Mouse (Mus musculus) NIH3T3 (cell line): Measurements from ENCODE around the gene Siva1.

ENCODE experiments used
- DNase-seq: peaks from one replicate; pipeline ENCODE4 v3.0.0-alpha.2; 2012; ENCODE audit warnings: low read depth

The Siva1 gene

DNA sequence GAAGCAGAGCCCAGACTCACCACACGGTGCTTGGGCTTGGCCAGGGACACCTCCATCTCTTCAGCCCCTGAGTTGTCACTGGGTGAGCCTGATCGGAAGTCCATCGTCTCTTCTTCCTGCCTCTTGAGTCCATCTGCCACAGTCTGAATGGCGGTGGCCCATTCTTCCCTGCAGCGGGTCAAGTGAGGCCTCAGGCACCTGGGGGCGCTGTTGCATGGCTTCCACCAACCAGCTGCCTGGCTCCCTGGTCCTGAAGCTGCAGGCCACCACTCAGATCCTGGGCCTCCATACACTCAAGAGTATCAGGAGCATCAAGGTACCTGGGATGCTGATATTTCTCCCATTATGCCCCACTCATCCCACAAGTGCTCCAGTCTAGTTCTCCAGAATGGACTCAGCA, 14.6 kb downstream of the Siva1 start:
- peak; percentile 58 for DNase-seq

- DNase-seq, result peak; percentile 78
These were observed 16.3 kb downstream of the Siva1 start for GRCm38 (mm10) chr12:112660576-112661326.

DNA sequence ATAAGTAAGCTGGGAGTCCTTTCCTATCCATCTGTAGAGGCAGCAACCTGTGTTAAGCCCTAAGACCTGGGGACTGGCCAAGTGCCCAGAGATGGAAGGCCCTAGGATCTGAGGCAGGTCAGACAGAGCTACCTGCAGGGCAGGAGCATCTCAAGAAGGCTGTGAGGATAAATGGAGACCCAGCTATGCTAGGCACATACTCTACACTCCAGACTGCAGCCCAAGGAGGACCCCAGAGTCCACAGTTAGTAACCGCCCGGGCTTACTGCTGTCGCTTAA, 16.8 kb downstream of the Siva1 start:
- no peak for DNase-seq

DNA sequence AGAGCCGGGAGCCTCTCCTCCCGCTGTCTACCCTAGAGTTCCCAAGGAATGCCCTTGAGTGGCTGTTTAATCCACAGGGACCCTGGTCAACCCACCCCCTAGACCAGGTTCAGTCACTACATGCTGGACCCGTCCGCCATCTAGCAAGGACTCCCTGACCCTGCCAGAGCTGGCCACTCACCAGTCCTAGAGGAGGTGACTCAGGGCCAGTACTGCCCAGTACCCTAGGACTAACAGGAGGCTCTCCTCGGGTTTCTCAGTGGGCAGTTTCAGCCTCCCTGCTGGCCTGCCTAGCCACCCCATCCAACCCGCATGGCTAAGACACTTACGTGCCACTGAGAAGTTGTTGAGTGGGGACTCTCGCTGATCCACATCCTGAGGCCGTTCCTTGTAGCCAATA, 17.4 kb downstream of the Siva1 start:
- no peak for DNase-seq

DNA sequence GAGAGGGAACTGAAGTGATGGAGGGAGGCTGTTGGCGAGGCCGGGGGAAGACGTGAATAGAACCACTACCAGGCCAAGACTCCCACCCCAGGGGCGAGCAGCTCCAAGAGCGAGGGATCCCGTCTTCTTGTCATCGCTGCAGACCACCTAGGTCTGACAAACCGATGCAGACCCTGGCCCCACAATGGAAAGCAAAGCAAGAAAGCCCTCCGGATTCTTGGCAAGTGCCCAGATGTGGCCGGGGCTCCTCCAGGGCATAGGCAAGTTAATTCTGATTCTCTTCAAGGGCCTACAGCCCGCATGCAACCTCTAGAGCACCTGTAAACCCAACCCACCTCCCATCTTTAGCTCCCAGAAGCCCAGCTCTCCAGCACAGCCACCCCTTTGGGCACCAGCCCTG, 18.8 kb downstream of the Siva1 start:
- no peak for DNase-seq

DNA sequence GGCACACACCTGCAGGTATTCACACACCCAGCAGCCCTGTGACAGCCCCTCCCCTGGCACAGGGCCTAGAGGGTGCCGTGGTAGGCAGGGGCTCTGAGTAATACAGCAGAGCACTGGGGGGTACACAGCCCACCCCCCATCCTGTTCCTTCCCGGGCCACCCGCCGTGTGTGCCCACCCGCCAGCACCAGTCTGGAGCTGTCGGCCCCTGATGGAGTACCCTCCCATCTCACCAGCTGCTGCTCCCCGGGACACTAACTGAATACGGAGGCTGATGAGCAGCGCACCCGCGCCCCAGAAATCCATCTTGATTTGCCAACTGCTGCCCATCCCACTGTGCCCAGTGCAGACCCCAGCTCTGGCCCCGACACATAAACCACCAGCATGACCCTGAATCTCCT, 19.2 kb downstream of the Siva1 start:
- DNase-seq, result no peak

DNA sequence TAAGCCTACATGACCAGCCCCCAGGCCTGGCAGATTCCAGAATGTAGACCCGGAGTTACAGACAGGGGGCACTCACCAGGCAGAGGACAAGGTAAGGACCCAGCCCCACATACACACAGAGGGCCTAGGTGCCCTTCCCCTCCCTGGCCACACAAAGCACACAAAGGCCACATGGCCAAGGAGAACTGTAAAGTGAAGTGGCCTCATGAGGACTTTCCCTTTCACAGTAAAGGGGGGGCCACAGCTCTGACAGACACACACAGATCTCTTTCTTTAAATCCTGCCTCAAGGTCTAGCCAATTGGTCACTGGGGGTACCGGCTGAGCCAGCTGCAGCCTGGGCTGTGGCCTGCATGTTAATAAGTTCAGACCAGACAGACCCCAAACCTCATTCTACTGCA, 19.6 kb downstream of the Siva1 start:
- DNase-seq, result no peak

GRCm38 (mm10) chr12:112664656-112665055, 20.2 kb downstream of the Siva1 start:
- DNase-seq, result no peak

DNA sequence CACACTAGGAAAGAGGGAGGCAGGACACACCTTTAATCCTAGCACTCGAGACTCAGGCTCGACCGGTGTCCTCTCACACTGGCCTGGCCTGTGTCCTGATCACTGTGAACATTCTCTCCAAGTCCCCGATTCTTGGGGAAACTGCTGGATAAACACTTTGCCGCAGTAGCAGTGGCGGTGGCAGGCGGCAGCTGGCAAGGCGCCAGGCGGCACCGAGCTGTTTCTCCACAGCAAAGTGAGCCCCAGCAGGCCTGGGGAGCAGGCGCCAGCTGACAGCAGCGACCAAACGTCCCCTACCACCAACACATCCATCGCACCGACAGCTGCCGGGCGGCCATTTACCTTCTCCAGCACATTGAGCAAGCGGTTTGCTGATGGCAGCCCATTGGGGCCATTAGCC, 21.0 kb downstream of the Siva1 start:
- no peak for DNase-seq

- no peak for DNase-seq
These were observed 21.5 kb downstream of the Siva1 start for GRCm38 (mm10) chr12:112665881-112666544.

DNA sequence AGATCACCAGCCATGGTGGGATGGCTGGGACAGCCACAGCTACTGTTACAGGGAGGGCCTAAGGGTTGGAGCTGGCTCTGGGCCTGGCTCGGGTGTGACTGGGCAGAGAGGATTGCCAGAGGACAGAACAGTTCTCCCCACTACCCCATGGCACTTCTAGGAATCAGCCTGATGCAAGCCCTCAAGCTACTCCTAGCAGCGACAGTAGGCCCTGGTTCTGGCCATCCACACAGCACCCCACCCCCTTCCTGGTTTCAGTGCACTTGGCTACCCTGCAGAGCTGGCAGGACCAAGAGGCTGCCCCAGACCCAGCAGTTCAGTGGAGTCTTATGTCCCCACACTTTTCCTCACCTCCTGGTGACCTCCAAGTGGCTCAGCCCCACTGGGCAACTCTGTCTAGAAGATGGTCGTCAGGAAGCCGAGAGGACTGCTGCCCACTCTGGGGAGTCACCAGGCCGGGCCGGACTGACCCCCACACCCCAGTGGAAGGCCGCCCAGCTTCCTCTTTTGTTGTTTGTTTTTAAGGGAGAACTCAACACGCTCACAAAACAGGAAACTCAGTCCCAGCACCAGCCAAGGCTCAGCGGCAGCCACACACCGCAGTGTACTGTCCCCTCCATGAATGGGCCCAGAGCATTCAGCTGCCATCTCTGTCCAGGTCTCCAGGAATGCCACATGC, 23.3 kb downstream of the Siva1 start:
- no peak for DNase-seq

- DNase-seq, result peak; percentile 42
These were observed 26.4 kb downstream of the Siva1 start for GRCm38 (mm10) chr12:112670718-112671393.

GRCm38 (mm10) chr12:112671891-112672290, 27.4 kb downstream of the Siva1 start:
- DNase-seq, result no peak

- peak; percentile 55 for DNase-seq
These were observed 28.5 kb downstream of the Siva1 start for GRCm38 (mm10) chr12:112672744-112673575.

- peak; percentile 70 for DNase-seq
These were observed 29.2 kb downstream of the Siva1 start for GRCm38 (mm10) chr12:112673576-112674091.

DNA sequence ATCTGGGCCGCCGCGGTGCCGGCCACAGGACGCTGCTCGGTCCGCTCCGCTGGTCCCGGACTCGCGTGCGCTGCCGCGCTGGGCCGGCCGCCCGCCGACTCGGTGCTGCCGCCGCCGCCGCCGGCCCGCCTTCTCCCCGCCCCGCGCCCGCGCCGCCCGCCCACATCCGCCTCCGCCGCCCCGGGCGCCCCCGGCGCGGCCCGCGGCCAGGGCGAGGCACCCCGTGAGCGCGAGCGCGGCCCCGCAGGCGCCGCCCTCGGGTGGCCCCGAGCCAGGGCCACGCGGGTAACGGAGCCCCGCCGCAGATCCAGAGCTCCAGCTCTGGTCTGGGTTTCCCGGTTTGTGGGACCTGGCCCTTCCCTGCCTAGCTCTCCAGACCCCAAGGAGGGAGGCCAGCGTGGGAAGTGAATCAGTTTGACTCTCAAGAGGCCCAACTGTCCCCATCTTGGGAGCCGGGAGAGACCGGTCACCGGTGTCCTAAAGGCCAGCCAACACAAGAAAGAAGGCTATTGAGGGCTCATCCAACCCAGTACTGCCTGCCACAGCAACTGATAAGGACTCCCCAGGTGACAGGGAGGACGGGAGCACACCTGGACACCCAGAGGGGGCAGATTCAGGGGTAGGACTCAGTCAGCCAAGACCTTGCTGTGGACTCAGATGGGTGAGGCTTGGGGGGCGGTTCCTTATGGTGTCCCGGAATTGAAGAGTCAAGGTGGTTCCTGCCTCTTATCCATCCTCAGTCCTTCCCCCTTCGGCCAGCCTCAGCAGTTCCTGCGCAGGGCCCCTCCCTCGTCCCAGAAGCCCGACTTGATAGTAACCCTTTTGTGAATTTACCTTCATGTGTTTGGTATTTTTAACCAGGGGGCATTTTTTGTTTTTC, 29.9 kb downstream of the Siva1 start, which contains the start of gene Akt1:
Gene Akt1 (minus strand): TSS at position 753 of the 880 bp plus-strand sequence.
- peak; percentile 78 for DNase-seq

DNA sequence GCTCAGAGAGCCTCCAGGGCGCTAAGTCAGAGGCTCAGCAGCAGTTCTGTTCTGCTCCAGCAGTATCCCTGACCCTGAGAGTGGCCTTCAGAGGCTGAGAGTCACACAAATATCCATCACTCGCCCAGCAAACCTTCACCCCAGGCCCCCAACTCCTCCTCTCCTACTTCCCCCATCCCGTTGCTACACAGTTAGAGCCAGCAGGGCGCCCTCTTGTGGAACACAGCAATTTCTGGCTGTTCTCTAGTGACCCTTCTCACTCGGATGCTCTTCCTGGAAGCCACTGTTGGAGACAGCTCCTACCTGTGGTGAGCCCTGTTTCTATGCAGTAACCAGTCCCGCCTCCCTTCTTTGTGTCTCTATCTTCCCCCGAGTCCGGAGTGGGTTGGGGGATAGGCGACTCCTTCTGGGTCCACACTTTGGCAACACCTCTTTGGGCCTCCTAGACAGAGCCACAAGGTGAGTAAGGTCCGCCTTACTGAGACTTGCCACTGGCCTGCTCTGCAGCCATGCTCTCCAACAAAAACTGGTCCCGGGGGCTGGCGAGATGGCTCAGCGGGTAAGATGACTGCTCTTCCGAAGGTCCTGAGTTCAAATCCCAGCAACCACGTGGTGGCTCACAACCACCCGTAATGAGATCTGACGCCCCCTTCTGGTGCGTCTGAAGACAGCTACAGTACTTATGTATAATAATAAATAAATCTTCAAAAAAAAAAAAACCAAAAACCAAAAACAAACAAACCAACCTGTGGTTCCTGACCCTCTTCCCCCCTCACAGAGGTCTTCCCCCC, 31.0 kb downstream of the Siva1 start:
- DNase-seq, result peak; percentile 93

DNA sequence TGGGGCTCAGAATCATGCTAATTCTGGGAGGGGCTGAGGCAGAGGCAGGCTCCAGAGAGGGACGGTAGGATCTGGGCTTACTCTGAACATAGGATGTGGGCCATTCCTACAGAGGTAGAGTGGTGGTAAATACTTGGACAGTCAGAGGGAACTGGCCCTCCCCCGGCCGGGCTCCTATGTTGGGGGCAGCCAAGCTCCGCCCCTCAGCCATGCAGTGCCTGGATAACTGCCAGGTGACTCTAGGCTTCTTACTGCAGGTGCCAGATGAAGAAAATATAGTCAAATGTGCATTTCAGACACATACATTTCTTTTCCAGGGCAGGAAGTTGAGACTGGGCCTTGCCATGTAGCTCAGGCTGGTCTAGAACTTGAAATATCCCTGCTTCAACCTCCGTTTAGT, 32.6 kb downstream of the Siva1 start:
- peak; percentile 76 for DNase-seq

DNA sequence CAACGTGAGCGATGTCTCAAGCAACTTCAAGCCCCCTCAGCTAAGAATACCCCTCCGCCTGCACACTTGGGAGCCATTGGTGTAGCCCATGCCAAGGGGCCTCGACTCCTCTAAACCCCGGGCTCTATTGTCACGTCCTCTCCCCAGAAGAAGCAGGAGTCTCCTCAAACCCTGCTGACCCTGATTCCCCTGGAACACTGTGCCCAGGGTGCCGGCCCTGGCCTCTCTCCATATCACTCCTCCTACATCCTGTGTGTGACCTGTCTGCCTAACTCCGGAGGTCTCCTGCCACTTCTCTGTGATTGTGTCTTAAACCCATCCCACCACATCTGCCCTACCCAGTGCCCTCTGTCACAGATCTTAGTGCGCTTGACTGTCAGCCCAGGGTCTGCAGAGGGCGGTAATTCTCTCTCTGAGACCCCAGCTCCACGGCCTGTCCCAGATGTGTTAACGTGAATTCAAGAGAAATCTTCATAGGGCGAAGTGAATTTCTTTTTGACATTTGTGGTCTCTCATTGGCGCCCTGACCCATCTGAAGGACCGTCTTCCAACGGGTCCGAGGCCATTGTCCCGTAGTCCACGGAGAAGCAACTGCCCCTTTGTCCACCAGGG, 33.6 kb downstream of the Siva1 start:
- no peak for DNase-seq
